Mouse (Mus musculus) inflammation-experienced regulatory T-cells, adult 6 months (primary cell): ENCODE measurements at regions not wholly inside any gene's neighbourhood (a gene's known extent, or its start where the extent isn't known, plus 50 kb on each side); places are given as distances from the start of the nearest gene placed in this dataset.
"Not testable (repeated sequence)": the region's sequence is repeated elsewhere in the genome, so short reads cannot be mapped to it uniquely, and the experiment has no call there.

Source experiments
- ATAC-seq: one replicate; pipeline ENCODE4 v1.8.0; 2017

DNA sequence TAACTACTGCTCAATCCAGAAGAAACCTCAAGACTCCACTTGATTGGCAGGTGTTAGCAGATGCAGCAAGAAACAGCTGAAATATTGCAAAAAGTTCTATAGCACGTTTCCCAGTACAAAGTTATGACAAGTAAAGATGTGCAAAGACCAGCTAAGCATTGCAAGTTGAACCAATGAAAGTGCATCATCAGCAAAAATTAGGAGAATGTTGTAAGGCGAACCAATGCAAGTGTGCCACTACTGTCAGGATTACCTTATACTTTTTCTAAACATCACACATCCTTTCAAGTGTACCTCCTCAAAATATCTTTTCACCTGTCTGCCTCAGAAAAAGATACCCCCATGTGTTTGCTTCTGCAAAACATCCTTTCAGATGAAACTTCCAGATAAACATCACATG, 244.7 kb downstream of the Slco6d1 start:
- ATAC-seq, result no peak

DNA sequence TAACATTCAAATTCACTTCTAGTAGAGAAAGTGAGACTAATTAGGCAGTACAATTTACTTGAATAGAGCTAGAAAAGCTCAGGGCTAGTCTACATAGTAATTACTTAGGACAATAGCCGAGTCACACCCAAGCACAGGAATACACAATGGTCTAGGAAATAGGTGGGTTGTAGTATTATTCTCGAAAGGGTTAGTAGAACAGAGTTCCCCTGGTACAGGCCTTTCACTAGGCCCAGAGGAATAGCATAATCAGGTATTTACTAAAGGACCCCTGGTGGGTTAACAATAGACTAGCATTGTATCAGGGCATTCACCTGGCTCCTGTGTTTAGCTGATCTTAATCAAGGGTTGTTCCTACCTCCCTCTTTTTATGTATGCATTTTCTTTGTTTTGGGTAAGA, 246.5 kb downstream of the Slco6d1 start:
- not testable (repeated sequence) for ATAC-seq

DNA sequence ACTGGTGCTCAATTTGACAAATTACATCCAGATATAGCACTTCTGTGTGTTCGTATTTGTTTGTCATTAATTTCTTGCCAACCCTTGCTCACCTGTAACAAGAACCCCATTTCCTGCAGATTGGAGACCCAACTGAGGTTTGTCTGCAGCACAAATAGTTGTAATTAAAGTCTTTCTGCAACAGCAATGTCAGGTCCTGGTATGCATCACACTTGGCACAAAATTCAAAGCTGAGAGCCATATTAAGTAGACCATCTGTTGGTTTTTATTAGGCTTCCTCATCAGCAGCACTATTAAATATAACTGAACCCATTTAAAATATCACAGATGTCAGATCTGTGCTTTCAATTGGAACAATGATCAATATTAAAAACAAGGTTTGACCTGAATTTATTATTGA, 247.0 kb downstream of the Slco6d1 start:
- ATAC-seq, result no peak

DNA sequence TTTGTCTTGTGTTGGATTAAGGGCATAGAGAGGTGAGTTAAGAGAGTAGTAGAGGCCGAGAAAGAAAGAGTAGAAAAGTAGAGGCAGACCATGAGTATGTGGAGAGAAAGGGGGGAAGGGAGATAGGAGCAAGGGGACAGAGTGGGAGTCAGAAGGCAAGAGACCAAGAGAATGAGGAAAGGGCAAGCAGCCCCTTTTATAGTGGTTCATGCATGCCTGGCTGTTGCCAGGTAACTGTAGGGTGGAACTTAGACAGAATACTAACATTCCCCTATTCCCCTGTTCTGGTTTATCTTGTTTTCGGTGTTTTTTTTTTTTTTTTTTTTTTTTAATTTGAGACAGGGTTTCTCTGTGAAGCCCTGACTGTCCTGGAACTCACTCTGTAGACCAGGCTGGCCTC, 247.7 kb downstream of the Slco6d1 start:
- ATAC-seq, result no peak

DNA sequence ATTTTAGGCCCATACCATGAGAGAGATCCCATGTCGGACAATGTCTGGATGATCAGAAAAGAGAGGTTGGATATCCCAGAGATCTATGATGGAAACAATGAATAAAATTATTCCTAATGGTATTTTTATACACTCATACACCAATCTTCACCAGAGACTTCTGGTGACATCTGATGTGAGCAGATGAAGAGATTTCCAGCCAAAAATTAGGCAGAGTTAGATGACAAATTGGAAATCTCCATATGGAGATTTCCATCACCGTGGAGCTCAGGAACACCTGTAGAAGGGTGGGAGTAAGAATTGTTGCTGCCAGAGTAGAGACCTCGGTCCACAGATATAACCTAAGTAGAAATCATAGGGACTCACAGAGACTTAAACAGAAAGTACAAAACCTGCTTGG, 257.8 kb downstream of the Slco6d1 start:
- no peak for ATAC-seq

DNA sequence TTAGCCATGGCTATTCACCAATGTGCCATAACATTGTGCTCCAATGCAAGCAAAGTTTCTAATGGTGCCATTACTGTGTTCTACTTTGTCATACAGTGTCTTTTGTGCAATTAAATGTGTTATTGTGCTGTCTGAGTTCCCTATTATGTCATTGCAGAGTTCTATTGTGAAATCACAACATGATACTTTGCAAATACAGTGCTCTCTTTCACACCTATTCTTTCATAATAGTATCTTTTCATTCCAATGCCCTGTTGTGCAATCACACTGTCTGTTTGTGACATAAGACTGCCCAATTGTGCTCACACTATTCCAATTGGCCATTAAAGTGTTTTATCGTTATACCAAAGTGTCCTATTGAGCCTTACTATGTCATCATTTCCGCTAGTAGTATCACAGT, 292.9 kb downstream of the Slco6d1 start:
- no peak for ATAC-seq

DNA sequence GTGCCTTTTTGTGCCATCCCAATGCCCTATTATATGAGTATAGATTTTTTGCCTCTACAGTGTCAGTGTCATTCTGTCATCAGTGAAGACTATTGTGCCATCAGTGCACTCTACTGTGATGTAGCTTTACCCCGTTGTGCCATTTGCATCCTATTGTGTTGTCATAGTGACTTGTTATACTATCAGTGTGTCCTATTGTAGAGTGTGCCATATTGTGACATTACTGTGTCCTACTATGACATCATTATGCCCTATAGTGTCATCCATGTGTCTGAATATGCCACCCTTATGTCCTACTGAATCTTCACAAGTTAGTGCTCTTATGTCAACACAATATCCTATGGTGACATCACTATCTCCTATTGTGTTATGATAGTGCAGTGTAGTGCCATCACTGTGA, 293.4 kb downstream of the Slco6d1 start:
- no peak for ATAC-seq

DNA sequence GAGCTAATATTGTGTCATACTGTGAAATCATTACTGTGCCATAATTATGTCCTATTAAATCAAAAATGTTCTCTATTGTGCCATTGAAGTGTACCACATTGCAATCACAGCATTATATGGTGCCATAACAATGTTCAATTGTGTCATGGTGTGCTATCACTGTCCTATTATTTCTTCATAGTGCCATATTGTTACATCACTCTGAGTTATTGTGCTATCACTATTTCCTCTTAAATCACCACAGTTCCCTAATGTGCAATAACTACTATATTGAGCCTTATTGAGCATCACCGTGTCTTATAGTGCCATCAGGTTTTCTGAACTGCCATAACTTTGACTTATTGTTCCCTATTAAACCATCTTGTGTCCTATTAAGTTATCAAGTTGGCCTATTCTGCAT, 299.7 kb downstream of the Slco6d1 start:
- no peak for ATAC-seq

DNA sequence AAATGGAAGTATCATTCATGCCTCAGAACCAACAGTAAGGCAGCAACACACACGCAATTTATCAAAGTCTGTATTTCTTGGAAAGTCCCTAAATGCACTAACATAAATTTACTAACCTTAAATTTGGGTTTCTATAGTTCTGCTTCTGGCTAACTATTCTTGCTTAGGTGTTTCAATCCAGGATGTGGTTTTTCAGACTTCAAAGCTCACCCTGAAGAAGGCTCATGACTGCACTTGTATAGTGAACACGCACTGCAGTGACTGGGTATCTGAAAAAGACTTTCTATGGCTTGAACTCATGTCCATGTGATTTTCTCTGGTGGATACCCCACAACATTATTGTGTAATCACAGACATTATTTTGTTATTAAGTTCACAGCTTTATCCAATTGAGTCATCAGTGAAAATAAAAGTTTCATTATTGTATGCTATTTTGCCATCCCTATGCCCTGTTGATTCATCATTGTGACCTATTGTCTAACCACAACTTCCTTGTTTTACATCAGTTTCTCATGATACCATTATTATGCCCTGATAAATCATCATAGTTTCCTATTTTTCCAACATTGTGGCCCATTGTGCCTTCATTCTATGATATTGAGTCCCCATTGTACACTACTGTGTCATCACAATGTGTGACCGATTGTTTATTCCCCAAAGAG, 306.6 kb downstream of the Slco6d1 start:
- peak; percentile 73 for ATAC-seq

DNA sequence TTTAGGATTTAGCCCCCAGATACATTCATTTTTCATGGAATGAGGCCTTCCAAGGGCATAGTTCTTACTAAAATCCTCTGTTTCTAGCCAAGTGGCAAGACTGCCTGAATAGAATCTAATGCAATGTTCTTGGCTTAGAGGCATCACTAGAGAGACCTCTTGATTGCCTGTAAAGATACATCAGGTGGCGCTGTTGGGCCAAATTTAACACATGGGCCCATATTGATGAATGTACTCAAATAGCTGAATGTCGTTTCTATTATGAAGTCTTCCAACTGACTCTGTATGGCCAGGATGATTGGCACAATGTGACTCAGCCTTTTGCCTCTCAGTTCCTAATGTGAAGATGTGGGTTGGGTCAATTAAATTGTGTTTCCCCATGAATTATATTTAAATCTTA, 328.0 kb downstream of the Slco6d1 start:
- no peak for ATAC-seq

DNA sequence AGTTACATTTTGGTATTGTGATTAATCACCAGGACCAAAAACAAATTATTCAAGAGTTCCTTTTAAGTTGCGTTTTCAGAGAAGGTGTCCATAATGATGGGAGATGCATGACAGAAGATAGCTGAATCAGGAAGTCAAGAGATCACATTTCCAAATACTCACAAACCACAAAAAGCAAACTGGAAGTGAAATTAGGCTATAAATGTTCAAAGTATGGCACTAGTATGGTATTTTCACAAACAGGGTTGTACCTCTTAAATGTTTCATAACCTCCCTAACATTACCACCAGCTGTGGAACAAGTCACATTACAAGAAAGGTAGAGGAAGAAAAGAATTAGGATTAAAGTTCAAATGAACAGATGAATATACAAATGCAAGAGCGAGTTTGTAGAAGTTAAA, 367.6 kb downstream of the Slco6d1 start:
- ATAC-seq, result no peak

DNA sequence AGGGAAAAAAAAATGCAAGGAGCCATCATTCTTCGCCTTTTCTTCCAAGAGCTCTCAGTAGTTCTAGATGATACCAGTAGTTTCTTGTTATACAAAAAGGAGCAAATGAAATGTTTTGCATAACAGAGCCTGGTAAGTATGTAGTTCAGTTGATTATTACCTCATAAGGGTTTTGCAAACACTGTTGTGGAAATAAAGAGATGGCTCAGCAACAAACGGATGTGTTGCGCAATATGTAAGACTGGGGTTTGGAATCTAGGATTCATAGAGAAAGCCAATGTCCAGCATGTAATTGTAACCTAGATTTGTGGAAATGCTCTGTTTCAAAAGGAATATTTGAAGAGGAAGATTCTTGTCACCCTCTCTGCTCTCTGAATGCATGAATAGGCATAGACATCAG, 372.4 kb downstream of the Slco6d1 start:
- no peak for ATAC-seq

DNA sequence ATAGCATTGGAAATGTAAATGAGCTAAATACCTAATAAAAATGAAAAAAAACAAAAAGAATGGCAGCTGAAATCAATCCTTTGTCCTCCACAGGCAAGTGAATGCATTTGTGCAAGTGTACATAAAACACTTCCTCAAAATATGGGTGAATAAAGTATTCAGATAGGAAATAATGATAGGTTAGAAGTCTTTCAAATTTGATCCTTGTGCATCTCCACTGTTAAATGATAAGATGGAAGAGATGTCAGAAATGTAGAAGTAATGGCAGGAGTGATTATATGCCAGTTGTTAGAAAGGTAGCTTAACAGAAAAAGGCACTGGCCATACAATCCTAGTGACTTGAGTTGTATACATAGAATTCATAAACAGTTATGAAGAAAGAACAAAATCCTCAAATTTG, 391.6 kb downstream of the Slco6d1 start:
- ATAC-seq, result no peak

DNA sequence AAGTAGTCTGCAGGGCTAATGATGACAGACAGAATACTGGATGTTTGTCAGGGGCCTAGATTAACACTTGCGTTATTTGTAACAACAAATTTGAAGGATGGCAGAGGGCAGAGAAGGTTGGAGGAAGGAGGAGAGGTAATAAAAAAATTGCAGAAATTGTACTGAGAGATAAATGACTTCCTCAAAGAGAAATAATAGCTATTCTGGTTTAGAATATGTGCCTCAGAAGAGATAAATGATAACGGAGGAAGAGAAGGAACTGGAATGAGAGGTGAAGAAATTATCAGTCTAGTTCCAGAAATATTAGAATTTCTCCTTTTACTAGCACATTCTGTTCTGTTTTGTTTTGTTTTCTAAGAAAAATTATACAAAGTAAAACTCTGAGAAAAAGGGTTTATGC, 393.1 kb downstream of the Slco6d1 start:
- ATAC-seq, result no peak

DNA sequence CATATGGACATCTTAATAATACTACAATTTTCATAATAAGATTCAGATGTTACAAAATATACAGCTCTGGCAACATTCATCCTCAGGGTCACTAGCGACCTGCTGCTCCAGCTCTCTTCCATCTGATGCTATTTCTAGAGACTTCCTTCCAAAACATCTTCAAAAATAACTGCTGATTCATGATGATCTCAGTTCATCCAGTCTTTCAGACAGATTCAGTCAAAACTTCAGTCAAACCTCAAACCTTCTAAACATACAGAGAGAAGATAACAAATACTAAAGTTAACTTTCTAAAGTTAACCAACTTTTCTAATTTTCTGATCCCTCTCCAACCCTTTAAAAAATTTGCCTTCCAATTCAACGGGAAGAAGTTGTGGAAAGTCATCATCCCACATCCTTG, 397.2 kb downstream of the Slco6d1 start:
- ATAC-seq, result no peak

DNA sequence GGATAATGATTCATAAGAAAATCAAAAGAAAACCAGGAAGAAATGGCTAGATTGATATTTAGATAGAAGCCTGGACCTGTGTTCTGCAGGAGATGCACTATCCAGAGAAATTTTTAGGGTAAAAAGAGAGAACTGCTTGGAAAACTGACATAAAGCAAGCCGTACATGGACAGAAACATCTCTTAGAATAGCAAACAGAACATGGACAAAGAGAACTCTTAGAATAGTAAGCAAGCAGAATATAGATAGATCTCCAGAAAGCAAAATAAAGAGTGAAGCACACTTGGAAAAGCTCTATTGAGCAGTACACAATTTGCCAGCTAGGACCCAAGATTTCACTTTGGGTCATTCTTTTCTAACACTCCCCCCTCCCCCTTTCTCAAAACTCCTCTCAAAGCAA, 439.3 kb downstream of the Slco6d1 start:
- no peak for ATAC-seq

DNA sequence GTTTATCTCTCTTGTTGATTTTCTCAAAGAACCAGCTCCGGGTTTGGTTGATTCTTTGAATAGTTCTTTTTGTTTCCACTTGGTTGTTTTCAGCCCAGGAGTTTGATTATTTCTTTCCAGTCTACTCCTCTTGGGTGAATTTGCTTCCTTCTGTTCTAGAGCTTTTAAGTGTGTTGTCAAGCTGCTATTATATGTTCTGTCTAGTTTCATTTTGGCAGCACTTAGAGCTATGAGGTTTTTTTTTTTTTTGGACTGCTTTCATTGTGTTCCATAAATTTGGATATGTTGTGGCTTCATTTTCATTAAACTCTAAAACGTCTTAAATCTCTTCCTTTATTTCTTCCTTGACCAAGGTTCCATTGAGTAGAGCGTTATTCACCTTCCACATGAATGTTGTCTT, 485.3 kb downstream of the Slco6d1 start:
- no peak for ATAC-seq

DNA sequence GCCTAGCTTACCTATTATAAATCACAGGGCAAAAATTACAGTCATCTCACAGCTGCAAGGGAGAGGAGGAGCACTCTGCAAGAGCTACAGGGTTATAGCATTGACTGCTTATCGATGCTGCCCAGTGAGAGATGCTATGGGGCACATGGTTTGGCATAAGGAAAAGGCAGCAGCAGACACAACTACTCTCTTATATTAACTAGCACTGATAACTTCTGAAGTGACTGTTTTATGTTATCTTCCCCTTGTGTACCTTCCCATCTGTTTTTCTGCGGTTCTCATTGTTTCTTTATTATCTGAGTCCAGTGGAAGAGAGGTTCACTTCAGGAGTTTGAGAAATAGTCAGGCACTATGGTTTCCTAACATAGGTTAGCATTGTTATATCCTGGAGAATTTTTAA, 502.1 kb downstream of the Slco6d1 start:
- no peak for ATAC-seq

DNA sequence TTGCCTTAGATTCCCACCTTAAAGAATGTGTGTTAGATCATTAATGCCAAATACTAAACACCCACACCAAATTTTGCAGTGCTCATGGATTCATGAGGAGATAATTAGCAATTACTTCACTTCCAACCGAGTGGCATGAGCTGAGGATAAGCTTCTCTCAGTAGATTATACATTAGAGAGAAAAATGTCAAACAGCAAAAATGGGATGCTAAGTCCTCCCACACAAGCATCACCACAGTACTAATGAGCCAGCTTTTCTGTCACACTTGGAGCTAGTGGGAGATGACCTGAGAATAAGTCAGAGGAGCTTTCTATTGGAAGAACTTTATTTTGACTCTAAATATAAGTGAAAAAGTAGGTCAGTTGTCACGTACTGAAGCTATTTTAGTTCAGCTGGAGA, 504.0 kb downstream of the Slco6d1 start:
- no peak for ATAC-seq

DNA sequence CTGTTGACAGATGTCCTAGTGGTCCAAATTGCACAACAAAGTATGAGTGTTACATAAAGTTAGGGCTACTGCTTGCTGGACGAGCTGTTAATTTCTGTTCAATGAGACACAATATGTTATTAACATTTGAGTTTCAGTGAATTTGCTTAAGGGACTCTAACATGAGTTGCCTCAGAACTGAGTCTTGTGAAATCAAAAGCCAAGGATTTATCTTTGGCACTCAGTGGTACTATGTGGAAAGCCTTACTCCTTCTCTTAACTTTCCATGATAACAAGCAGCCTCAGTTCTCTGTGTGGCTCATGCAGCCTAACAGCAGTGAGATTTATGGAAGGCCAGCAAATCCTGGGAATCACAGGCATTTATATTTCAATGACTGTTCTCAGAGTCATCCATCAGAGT, 510.0 kb downstream of the Slco6d1 start:
- no peak for ATAC-seq

DNA sequence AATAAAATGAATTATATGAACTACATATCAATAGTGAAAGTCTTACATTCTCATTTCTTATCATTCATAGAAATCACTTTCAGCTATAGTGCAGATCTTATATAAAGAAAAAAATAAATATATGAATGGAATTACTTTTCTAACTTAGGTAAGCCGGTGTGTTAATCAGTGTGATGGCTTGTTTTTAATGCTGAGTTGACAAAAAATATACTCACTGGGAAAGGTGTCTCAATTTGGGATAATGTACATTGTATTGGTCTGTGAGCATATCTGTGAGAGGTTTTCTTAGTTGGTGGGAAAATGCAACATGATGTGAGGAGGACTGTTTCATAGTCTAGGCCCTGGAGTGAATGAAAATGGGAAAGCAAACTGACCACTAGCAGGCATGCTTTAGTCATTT, 511.3 kb downstream of the Slco6d1 start:
- ATAC-seq, result no peak

DNA sequence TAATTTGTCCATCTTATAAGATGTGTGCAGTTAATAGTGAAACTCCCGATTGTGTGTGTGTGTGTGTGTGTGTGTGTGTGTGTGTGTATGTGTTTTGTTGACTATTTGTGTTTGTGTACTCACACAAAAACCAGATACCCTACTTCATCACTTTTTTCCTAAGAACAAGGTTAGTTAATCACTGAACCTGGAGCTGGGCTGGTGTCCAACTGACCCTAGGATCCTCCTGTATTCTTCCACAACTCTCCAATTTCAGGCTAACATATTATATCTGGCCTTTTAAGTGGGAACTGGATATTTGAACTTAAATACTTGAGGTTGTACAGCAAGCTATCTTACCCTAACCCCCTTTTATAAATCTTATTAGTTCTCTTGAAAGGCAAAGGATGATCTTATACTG, 556.8 kb downstream of the Slco6d1 start:
- no peak for ATAC-seq
